Mouse (Mus musculus) neural tube, embryonic 10.5 days (tissue): ENCODE measurements at regions not wholly inside any gene's neighbourhood (a gene's known extent, or its start where the extent isn't known, plus 50 kb on each side); places are given as distances from the start of the nearest gene placed in this dataset.

ENCODE experiments used
- DNase-seq: peaks from one replicate; pipeline ENCODE4 v3.0.0-alpha.2; 2017; ENCODE audit warnings: low spot score; ENCODE audit errors: extremely low spot score

DNA sequence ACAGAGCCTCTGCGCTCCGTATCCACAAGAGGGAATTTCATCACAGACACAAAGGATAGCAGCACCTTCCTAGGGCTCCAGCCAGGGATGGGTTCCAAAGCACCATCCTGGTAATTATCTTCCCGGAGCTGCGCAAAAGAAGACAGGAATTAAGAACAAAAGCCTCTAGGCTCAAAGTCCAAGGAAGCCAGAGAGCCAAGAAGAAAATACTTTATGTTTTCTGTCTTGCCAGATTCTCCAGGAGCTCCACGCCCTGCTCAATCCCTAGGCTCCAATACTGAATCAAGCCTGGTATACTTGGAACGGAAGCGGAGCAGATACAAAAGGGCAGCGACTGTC, 54.4 kb downstream of the Irf2bpl start:
- no peak for DNase-seq

DNA sequence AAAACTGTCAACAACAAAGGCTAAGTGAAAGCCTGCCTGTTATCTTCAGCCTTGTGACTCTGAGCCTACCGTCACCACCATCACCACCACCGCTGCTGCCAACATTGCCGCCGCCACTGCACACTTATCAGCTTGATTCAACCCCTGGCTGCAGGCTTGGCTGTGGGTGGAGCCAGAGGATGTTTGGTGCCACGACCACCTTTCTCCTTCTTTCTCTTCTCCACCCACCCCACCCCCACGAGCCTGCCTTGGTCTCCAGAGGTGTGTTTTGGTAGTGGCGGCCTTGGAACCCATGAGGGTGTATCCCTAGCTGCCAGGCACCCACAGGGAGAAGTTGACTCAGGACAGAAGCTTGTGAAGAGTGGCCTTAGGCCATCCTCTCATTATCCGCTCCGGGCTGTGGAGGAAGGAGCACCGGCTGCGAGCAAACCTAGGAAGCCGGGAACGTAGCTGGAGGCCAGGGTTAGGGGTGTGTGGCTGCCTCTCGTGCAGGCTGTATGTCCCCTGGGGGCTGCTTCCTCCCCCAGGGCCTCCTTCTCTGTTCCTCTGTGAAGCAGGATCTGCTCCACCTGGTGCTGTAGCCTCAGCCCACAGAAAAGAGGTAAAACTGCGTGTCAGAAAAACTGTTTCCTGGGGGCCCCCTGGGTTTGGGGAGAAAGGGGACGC, 54.9 kb downstream of the Irf2bpl start:
- no peak for DNase-seq

DNA sequence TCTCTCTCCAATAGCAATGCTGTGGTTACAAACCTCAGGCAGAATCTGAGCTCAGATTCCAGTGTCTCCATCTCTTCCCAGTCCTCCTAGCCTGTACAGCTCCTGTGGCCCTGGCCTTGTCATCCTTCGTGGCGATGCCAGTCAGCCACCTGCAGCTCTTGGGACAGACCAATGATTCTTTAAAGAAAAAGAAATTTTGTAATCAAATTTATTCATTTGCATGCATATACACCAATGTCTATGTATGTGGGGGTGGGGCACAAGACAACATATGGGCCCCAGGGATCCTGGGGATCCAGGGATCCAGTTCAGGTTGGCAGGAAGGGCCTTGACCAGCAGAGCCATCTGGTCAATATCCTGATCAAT, 57.4 kb downstream of the Irf2bpl start:
- DNase-seq = no peak

DNA sequence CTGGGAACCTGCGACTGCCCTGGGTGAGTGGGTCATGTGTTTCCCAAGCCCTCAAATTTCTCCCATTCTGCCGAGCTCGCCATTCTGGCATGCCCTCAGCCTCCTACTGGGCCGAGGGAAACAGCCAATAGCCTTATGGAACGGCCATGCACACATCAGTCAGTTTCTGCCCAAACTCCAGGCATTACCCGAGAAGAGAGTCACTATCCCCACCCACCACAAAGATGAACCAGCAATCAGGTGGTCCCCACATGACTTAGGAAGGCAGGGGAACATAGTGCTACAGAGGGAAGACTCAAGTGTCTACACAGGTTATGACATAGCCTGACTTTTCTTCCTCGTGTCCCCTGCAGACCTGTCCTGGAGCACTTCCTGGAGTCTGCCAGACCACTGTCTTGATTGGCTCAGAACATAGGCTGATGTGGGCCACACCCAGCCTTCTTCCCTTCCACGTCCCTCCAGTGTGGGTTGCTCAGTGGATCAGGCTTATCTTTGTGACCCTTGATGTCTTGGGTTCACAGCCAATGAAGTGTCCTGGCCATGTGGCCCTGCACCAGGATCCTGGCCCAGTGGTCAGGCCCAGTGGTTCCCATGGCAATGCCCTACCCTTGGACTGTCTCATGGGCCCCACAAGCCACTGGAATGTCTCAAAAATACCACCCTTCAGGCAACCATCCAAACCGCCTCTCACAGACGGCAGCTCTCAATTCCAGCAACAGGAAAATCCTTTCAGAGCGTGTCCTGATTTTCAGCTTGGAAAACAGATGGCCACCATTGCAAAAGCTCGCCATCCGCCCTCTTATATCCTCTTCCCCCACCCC, 58.0 kb downstream of the Irf2bpl start:
- no peak for DNase-seq

DNA sequence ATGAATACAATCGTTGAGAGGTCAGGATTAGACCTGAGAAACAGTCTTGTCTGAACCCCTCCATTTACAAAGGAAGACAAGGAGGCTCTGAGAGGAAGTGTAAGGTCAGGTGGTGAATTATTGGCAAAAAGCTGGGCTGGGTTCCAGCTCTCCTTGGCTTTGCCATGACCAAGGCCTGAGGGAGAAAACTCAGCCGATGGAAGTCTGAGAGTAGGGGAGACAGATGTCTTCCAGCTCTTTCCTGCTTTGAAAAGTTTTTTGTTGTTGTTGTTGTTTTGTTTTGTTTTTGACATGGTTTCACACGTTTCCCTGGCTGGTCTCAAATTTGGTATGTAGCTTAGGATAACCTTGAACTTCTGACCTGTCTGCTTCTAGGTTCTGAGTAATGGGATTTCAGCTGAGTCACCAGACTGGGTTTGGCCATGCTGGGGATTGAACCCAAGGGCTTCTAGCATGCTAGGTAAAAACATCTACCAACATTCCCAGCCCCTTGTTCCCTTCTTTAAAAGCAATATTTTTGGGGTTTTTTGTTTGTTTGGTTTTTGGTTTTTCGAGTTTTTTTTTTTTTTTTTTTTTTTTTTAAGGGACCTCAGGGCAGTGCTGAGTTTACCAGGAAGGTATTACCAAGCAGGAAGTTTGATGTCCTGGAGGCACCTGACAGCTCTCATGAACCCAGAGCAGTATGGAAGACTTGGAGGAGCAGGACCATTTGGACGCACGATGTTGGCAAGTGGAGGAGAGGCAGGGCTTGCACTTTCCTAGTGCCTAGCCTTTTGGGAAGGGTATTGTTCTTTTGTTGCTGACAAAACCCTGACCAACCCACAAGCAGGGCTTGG, 58.8 kb downstream of the Irf2bpl start:
- DNase-seq = no peak

DNA sequence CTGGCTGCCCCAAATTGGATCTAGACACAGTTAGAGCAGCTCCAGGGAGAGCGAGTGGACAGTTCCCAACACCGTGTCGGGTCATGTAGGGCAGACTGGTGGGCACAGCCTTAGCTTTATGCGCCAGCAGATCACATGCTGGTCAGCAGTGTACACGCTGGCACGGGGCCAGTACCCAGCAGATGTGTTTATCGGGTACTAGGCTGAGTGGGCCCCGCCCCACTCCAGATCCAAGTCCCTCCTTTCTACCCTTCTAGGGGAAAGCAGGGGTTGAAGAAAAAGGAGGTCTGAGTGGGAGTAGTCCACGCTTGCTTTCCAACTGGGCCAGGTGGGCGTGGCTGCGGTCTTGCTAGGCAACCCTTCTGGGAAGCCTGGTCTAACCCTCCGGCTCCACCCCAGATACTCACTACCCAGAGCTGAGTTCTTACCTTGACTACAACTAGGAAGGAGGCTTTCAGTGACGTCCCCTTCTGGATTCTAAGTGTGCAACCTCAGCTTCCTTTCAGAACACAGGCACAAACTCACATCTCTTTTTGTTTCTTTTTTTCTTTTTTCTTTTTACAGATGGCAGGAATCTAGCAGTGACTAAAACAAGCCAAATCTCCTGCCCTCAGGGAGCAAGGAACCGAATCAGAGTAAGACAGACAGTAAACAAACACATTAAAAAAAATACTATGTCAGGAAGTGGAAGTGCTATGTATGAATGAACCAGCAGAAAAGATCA, 59.6 kb downstream of the Irf2bpl start:
- DNase-seq = peak; percentile 42

DNA sequence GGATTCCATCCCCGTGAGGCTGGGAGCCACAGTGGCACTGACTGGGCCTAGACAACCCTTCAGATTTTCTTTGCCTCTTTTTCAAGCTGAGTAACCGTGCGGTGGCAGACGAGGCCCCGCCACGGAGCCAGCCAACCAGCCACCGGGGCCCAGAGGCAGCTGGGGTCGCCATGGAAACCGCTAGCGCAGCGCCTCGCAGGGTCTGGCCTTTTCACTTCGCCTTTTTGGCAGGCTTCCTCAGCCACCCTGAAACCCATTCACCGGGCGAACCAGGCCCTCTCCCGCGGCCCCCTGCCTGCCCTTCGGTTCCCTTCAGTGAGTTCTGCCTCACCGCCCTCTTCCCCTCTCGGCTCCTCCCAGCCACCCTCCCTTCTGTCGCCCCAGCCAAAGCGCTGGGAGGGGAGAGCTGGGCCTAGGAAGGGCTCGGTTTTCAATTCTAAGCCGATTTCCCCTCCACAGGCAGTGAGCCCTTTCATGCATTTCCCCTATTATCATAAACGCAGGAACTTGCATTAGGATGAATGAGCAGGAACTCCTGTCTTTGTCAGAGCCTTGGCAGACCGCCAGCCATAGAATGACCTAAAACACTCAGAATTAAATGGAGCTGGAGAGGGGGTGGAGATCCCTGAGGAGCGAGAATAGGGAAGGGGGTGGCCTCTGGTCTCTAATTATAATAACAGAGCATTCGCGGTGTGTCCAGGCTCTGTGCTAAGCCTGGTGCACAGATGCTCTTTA, 60.6 kb downstream of the Irf2bpl start:
- peak; percentile 90 for DNase-seq

DNA sequence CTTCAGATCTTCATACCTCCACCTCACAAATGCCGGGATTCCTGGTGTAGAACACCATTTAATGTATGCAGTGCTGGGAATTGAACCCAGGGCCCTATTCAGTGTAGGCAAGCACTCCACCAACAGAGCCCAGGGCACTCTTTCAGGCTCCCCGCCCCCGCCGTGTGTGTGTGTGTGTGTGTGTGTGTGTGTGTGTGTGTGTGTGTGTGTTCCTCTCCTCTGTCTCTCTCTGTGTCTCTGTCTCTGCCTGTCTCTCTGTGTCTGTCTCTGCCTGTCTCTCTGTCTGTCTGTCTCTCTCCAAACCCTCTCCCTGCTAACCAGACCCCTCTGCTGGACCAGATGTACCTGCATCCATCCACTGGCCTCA, 61.1 kb downstream of the Irf2bpl start:
- DNase-seq = no peak

DNA sequence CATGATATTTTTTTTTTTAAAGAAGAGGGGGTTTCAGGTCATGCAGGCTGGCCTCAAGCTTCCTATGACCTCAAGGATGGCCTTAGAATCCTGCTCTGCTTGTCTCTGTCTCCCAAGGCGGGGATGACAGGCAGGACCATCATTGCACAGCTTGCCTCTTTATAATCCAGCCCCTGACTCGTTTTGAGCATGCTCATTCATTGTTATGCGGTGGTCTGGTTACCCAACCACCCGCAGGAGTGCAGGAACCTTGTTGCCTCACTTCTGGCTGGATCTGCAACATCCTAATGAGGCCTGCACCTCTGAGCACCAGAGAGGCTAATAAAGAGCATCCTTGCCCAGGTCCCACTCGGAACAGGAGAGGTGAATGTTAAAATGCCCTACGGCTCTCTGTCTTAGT, 63.4 kb downstream of the Irf2bpl start:
- DNase-seq = no peak

DNA sequence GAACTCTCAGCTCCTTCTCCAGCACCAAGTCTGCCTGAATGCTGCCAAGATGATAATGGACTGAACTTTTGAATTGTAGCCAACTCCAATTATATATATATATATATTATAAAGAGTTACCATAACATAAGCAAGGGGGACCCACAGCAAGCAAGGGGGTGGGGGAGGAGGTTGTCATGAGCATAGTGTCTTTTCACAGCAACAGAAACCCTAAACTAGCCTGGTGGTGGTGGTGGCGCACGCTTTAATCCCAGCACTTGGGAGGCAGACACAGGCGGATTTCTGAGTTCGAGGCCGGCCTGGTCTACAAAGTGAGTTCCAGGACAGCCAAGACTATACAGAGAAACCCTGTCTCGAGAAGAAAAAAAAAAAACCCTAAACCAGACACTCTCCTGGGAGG, 65.0 kb downstream of the Irf2bpl start:
- no peak for DNase-seq

DNA sequence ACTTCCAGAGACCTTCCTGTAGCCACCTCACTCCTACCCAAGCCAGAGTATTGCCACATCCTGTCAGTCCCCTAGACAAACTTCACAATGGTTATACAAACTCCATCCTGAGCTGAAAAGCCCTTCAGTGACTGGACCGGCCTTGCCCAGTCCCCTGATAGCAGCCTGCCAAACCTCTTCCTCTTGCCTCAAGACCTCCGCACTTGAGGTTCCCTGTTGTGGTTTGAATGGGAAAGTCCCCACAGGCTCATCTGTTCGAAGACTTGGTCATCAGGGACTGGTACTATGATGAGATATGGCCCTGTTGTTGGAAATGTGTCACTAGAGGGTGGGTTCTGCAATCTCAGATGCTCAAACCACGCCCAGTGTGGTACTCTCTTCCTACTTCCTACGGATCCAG, 65.4 kb downstream of the Irf2bpl start:
- DNase-seq = no peak

DNA sequence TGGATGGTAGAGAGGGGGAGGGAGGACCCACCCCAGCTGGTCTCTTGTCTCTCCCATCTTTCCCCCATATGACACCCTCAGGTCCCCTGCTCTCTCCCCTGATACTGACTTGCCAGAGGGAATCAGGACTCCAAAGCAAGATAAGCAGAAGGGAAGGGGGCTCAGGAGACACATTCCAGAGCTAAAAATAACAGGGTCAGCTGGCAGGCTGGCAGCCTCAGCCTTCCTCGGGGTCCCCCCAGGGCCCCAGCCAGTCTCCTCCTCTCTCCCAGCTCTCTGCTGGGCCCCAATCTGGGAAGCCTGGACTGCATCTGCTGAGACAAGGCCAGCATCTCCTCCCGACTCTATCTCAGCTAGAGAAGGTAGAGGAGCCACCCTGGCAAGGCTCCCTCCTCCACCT, 66.4 kb downstream of the Irf2bpl start:
- no peak for DNase-seq

DNA sequence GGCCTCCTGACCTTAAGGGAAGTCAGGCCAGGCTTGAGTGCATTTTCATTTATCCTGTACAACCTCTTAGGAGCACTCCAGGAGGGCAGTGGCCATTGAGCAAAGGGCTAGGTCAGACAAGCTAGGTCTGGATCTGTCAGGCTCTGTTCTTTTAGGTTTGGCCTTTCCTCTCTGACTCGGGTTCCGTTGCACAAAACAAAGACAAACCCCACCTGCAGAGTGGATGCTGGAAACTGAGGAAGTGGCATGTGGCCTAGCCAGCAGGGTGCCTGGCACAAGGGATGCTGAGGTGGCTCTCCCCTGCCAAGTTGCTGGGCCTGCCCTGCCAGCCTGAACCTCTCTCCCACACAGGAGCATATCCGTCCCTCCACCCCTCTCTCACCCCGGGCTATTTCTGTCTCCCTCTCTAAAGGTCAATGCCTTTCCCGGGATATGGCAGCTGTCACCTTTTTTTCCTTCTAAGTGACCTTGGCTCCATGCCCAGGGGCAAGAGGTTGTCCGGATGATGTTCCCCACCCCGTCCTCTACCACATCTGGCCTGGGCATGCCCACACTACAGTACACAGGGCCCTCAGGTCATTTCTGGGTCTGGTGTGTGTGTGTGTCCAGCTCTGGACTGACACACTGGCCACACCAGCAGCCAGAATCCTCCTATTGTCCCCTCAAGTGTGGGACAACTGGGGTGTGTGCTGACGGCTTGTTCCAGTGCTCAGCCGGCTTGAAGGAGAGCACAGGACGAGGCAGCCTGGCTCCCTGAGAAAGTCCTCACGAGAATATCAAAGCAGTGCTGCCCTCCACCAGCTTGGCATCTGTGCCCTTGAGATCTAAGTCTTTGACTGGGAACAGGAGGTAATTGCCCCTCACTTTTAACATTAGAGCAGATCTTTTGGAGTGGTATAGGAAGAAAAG, 67.6 kb downstream of the Irf2bpl start:
- DNase-seq = no peak

DNA sequence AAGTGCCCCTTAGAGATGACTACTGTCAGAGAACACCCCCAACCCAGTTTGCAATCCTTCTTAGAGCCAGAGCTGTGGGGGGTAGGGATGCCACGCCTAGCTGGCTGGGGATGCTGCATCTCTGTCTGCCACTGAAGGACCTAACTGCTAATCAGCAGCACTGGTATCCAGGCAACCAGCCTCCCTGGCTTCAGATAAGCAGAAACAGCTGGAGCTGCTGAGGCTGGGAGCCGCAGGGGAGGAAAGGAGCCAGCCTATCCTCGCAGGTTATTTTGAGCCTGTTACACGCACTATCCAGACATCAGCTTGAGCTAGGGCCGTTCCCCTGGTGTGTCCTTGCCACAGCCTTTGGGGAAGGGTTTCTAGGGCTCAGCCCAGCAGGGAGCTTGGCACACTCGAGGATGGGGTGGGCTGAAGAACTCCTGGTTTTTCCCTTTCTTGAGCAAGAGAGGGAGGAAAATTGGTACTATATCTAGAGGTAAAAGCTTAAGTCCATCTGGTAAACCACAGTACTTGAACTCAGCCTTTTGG, 68.4 kb downstream of the Irf2bpl start:
- peak; percentile 68 for DNase-seq

DNA sequence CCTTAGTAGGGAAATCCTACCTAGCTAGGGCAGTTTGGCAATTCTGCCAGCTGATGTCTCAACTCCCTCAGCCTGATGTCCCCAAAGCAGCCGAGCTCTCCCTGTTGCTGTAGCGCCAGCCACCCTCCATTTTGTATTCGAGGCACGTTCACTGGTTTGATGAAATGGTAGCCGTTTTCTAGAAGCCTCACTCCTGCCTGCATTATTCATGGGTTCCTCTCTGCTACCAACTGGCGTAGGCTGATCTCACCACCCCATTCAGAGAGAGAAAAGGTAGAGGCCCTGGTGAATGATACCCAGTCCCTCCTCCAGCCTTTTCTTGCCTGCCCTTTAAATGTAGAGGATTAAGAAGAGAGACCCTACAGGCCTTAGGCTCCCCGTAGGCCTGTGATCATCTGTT, 69.9 kb downstream of the Irf2bpl start:
- no peak for DNase-seq
